21 mouse cellular contexts compared by ENCODE assay signal in the genomic region with DNA sequence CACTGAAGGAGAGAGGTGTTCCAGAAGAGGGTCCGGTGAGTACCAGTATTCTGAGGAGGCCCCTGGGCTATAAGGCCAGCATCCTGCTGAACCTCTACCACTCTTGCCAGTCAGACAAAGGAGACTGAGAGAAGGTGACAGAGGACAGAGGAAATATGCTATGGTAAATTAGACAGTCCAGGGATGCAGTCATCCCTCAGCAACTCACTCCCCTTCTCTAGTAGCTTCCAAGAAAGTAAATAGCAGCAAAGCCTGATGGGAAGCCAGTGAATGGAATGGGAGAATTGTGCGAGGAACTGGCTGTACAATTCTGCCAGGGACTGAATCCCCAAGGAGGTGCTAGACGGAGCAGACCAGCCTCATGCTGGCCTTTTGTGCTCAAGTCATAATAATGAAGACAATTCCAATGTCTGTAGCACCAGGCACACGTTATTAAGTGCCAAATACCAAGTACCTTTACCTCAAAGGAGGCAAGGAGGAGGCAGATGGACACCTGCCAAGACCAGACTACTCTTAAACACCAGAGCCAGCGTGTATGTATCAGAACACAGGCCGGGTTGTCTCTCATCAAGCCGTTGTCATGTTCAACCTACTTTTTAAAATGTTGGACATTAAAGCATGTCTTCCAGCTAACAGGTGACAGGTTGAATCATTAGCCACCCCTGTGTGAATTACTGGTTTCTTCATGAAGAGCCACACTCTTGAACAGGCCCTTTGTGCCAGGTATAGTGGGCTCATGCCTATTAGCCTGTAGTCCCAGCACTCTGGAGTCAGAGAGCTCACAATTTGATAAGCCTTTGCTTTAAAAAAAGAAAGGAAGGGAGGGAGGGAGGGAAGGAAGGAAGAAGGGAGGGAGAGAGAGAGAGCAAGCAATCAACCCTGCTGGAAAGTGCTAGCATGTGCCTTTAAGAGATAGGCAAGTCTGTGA.
DNase-seq lines count a peak whose midpoint lies in the region; ATAC-seq and TF ChIP-seq lines count a peak whose summit lies in the region.
"Had no signal": no experiment of that assay in that cellular context is flagged by ENCODE, and none has a peak within 500 bp of the region (broad histone marks: within the 10 kb centered on the region; RNA-seq: fewer than 3 reads in every experiment).

No protein-coding gene starts in this region.

- no peaks in the 10 kb centered on the region for H3K27me3 ChIP-seq in midbrain, embryonic 10.5 days (ENCODE audit: low read depth, poor library complexity, severe bottlenecking)
- H3K27me3 ChIP-seq in midbrain, embryonic 16.5 days (ENCODE audit: control insufficient read depth, insufficient read depth, low read depth, low read length), result no peaks in the 10 kb centered on the region
- H3K27me3 ChIP-seq in forebrain, embryonic 15.5 days, result no peaks in the 10 kb centered on the region
- H3K27me3 ChIP-seq in limb, embryonic 14.5 days (ENCODE audit: control insufficient read depth, insufficient read depth, low read length), result no peaks in the 10 kb centered on the region
- H3K27me3 ChIP-seq in intestine, embryonic 16.5 days (replicated peaks; ENCODE audit: control insufficient read depth, insufficient read depth, low read length), result no peaks in the 10 kb centered on the region
- H3K27me3 ChIP-seq in kidney, embryonic 14.5 days (ENCODE audit: control insufficient read depth, insufficient read depth, low read length), result no peaks in the 10 kb centered on the region
- H3K27me3 ChIP-seq: heart, embryonic 12.5 days; hindbrain, embryonic 13.5 days; intestine, embryonic 15.5 days; liver, embryonic 12.5 days had no signal

- WGBS in midbrain, embryonic 10.5 days, result 76% methylated on average over 7 of the region's 7 CpGs
- WGBS in midbrain, embryonic 16.5 days, result 59% methylated on average over 7 of the region's 7 CpGs
- WGBS in forebrain, embryonic 15.5 days, result 42% methylated on average over 7 of the region's 7 CpGs
- WGBS in limb, embryonic 14.5 days, result 46% methylated on average over 7 of the region's 7 CpGs
- 81% methylated on average over 7 of the region's 7 CpGs for WGBS in intestine, embryonic 16.5 days
- WGBS in kidney, embryonic 14.5 days, result 81% methylated on average over 7 of the region's 7 CpGs

- H3K4me1 ChIP-seq in midbrain, embryonic 10.5 days, result peaks cover 25% of the 10 kb centered on the region
- H3K4me1 ChIP-seq in midbrain, embryonic 16.5 days (ENCODE audit: control insufficient read depth, insufficient read depth, low read length), result peaks cover 7% of the 10 kb centered on the region
- H3K4me1 ChIP-seq in forebrain, embryonic 15.5 days, result peaks cover 10% of the 10 kb centered on the region
- H3K4me1 ChIP-seq in limb, embryonic 14.5 days (ENCODE audit: control insufficient read depth, insufficient read depth, low read length), result peaks cover 26% of the 10 kb centered on the region
- H3K4me1 ChIP-seq in intestine, embryonic 16.5 days (ENCODE audit: control insufficient read depth, insufficient read depth, low read length), result peaks cover 9% of the 10 kb centered on the region; the same call in 1 of the 2 replicates
- peaks cover 3% of the 10 kb centered on the region; the same call in 1 of the 2 replicates for H3K4me1 ChIP-seq in kidney, embryonic 14.5 days (ENCODE audit: control insufficient read depth, insufficient read depth, low read length)
- H3K4me1 ChIP-seq: liver, embryonic 12.5 days had no signal

- DNase-seq in gastrocnemius, adult 18-20 months (ENCODE audit: low spot score), result peak; percentile 28
- no peak for DNase-seq in gastrocnemius, postnatal 4 days (ENCODE audit: low spot score in 2 of 2)
- DNase-seq in midbrain, embryonic 10.5 days (ENCODE audit: low spot score), result no peak
- DNase-seq in limb, embryonic 14.5 days (ENCODE audit: low spot score), result no peak
- DNase-seq: adrenal gland, postnatal 14 days; cerebellum, adult 11-12 months; cerebellum, postnatal 25 days; embryo, embryonic 11 days; gastrocnemius, postnatal 36 days; heart, postnatal 14 days; thymus, postnatal 25 days had no signal

- no peak for TF ChIP-seq POLR2A in limb, embryonic 14.5 days (IDR thresholded peaks at IDR 0.05; ENCODE audit: borderline replicate concordance, extremely low read depth, insufficient read depth, insufficient read length)

- no peak overlapping the region for H3K4me2 ChIP-seq in midbrain, embryonic 16.5 days (ENCODE audit: low read length)
- no peak overlapping the region for H3K4me2 ChIP-seq in forebrain, embryonic 15.5 days (replicated peaks)
- H3K4me2 ChIP-seq in limb, embryonic 14.5 days (replicated peaks; ENCODE audit: low read depth, low read length, severe bottlenecking), result no peak overlapping the region
- no peak overlapping the region for H3K4me2 ChIP-seq in intestine, embryonic 16.5 days (ENCODE audit: low read depth, low read length)
- no peak overlapping the region for H3K4me2 ChIP-seq in kidney, embryonic 14.5 days (replicated peaks; ENCODE audit: low read depth, low read length)
- H3K4me2 ChIP-seq: heart, embryonic 12.5 days; hindbrain, embryonic 13.5 days; intestine, embryonic 15.5 days; liver, embryonic 12.5 days had no signal

- H3K9me3 ChIP-seq in midbrain, embryonic 10.5 days (replicated peaks), result no peaks in the 10 kb centered on the region
- no peaks in the 10 kb centered on the region for H3K9me3 ChIP-seq in midbrain, embryonic 16.5 days (replicated peaks; ENCODE audit: control insufficient read depth, low read length, poor library complexity, severe bottlenecking)
- H3K9me3 ChIP-seq in forebrain, embryonic 15.5 days, result no peaks in the 10 kb centered on the region
- H3K9me3 ChIP-seq in limb, embryonic 14.5 days (ENCODE audit: control insufficient read depth, low read length), result no peaks in the 10 kb centered on the region
- H3K9me3 ChIP-seq in intestine, embryonic 16.5 days (ENCODE audit: control insufficient read depth, low read length), result no peaks in the 10 kb centered on the region
- no peaks in the 10 kb centered on the region for H3K9me3 ChIP-seq in kidney, embryonic 14.5 days (ENCODE audit: control insufficient read depth, low read length)
- H3K9me3 ChIP-seq: G1E; heart, embryonic 12.5 days; hindbrain, embryonic 13.5 days; intestine, embryonic 15.5 days; liver, embryonic 12.5 days had no signal

- H3K36me3 ChIP-seq in midbrain, embryonic 10.5 days, result no peaks in the 10 kb centered on the region
- no peaks in the 10 kb centered on the region for H3K36me3 ChIP-seq in midbrain, embryonic 16.5 days (ENCODE audit: control insufficient read depth, insufficient read depth, low read length)
- no peaks in the 10 kb centered on the region for H3K36me3 ChIP-seq in forebrain, embryonic 15.5 days
- H3K36me3 ChIP-seq in limb, embryonic 14.5 days (ENCODE audit: control insufficient read depth, insufficient read depth, low read length), result no peaks in the 10 kb centered on the region
- no peaks in the 10 kb centered on the region for H3K36me3 ChIP-seq in intestine, embryonic 16.5 days (ENCODE audit: control insufficient read depth, insufficient read depth, low read length)
- no peaks in the 10 kb centered on the region for H3K36me3 ChIP-seq in kidney, embryonic 14.5 days (ENCODE audit: control insufficient read depth, insufficient read depth, low read length)
- H3K36me3 ChIP-seq: G1E; heart, embryonic 12.5 days; hindbrain, embryonic 13.5 days; intestine, embryonic 15.5 days; liver, embryonic 12.5 days had no signal

- no peak overlapping the region for H3K9ac ChIP-seq in midbrain, embryonic 16.5 days (ENCODE audit: low read depth, low read length)
- no peak overlapping the region for H3K9ac ChIP-seq in forebrain, embryonic 15.5 days (replicated peaks)
- H3K9ac ChIP-seq in limb, embryonic 14.5 days (ENCODE audit: low read depth, low read length, severe bottlenecking), result no peak overlapping the region
- no peak overlapping the region for H3K9ac ChIP-seq in intestine, embryonic 16.5 days (ENCODE audit: low read depth, low read length)
- no peak overlapping the region for H3K9ac ChIP-seq in kidney, embryonic 14.5 days (ENCODE audit: low read depth, low read length)
- H3K9ac ChIP-seq: heart, embryonic 12.5 days; hindbrain, embryonic 13.5 days; intestine, embryonic 15.5 days; liver, embryonic 12.5 days had no signal

- no peak for ATAC-seq in midbrain, embryonic 16.5 days
- peak; percentile 82 for ATAC-seq in forebrain, embryonic 15.5 days (replicated peaks)
- no peak for ATAC-seq in limb, embryonic 14.5 days (ENCODE audit: low FRiP score, low read depth)
- ATAC-seq in intestine, embryonic 16.5 days, result no peak
- ATAC-seq in kidney, embryonic 14.5 days (ENCODE audit: low FRiP score, low TSS enrichment), result no peak
- ATAC-seq: activated CD4-positive, CD25-positive, alpha-beta regulatory T cell, adult 4 months; intestine, embryonic 15.5 days; liver, embryonic 12.5 days had no signal

- H3K4me3 ChIP-seq in midbrain, embryonic 10.5 days, result no peak overlapping the region
- no peak overlapping the region for H3K4me3 ChIP-seq in midbrain, embryonic 16.5 days (ENCODE audit: low read depth, low read length)
- no peak overlapping the region for H3K4me3 ChIP-seq in forebrain, embryonic 15.5 days
- no peak overlapping the region for H3K4me3 ChIP-seq in limb, embryonic 14.5 days (replicated peaks; ENCODE audit: low read length)
- H3K4me3 ChIP-seq in intestine, embryonic 16.5 days (ENCODE audit: low read length), result no peak overlapping the region
- no peak overlapping the region for H3K4me3 ChIP-seq in kidney, embryonic 14.5 days (ENCODE audit: low read length)
- H3K4me3 ChIP-seq: heart, embryonic 12.5 days; hindbrain, embryonic 13.5 days; intestine, embryonic 15.5 days; liver, embryonic 12.5 days had no signal

- 0 out of 2 replicates have a peak overlapping the region, but pooled peaks have one; percentile 42 for H3K27ac ChIP-seq in midbrain, embryonic 10.5 days (replicated peaks)
- no peak overlapping the region for H3K27ac ChIP-seq in midbrain, embryonic 16.5 days (ENCODE audit: low read length)
- peak overlapping the region; percentile 63 for H3K27ac ChIP-seq in forebrain, embryonic 15.5 days (replicated peaks)
- peak overlapping the region; percentile 6; the same call in 1 of the 2 replicates for H3K27ac ChIP-seq in limb, embryonic 14.5 days (replicated peaks; ENCODE audit: low read depth, low read length)
- H3K27ac ChIP-seq in intestine, embryonic 16.5 days (ENCODE audit: low read length), result no peak overlapping the region
- H3K27ac ChIP-seq in kidney, embryonic 14.5 days (ENCODE audit: low read depth, low read length), result no peak overlapping the region
- H3K27ac ChIP-seq: intestine, embryonic 15.5 days; liver, embryonic 12.5 days had no signal

Comparison
In these comparisons a context has a peak if more than half of its experiments do, and no peak if none do; other contexts are left out.
1. H3K27ac ChIP-seq: peak in midbrain, embryonic 10.5 days (single experiment), forebrain, embryonic 15.5 days (single experiment) and limb, embryonic 14.5 days (single experiment); none in midbrain, embryonic 16.5 days (single experiment), intestine, embryonic 16.5 days (single experiment) and kidney, embryonic 14.5 days (single experiment).